Mouse (Mus musculus) forebrain, embryonic 16.5 days (tissue): Measurements from ENCODE around the gene Hras. TPM values are rescaled to one million over a fixed set of nuclear protein-coding genes. Genes with fewer than 3 reads are reported as not detected.

Source experiments
- ATAC-seq: fragments of 200-750 bp; cut with Nextera tagmentation; 2 replicates; pipeline ENCODE4 v1.8.0; 2017; ENCODE audit warnings: mild to moderate bottlenecking, moderate library complexity
- H3K27ac ChIP-seq: fragments of 300-500 bp; sonication (generic); 2 replicates; pipeline ENCODE4 v1.5.1; 2014; ENCODE audit warnings: low read length, control low read depth
- H3K27me3 ChIP-seq: fragments of 300-500 bp; sonication (generic); replicated peaks from 2 replicates; pipeline ENCODE4 v1.6.1; 2014; ENCODE audit warnings: low read length; ENCODE audit not compliant: control insufficient read depth, insufficient read depth
- H3K36me3 ChIP-seq: fragments of 300-500 bp; sonication (generic); 2 replicates; pipeline ENCODE4 v1.6.1; 2014; ENCODE audit not compliant: control insufficient read depth, insufficient read depth
- H3K4me1 ChIP-seq: fragments of 300-500 bp; sonication (generic); replicated peaks from 2 replicates; pipeline ENCODE4 v1.6.1; 2014; ENCODE audit warnings: low read length; ENCODE audit not compliant: control insufficient read depth, insufficient read depth
- H3K4me2 ChIP-seq: fragments of 300-500 bp; sonication (generic); 2 replicates; pipeline ENCODE4 v1.6.1; 2014; ENCODE audit warnings: mild to moderate bottlenecking, low read length, control low read depth
- H3K4me3 ChIP-seq: fragments of 300-500 bp; sonication (generic); replicated peaks from 2 replicates; pipeline ENCODE4 v1.5.1; 2014; ENCODE audit warnings: mild to moderate bottlenecking, low read length, control low read depth
- H3K9ac ChIP-seq: fragments of 300-500 bp; sonication (generic); replicated peaks from 2 replicates; pipeline ENCODE4 v1.6.1; 2014; ENCODE audit warnings: low read depth, low read length, control low read depth
- H3K9me3 ChIP-seq: fragments of 300-500 bp; sonication (generic); 2 replicates; pipeline ENCODE4 v1.6.1; 2016; ENCODE audit warnings: low read length; ENCODE audit not compliant: control insufficient read depth
- WGBS: fragments of 180-500 bp; shearing (Covaris S2); extraction: QIAGEN DNeasy Blood & Tissue Kit; methylation state at CpG from one replicate; pipeline ENCODE4 v1.1.7; 2014; 5-methylcytosine and 5-hydroxymethylcytosine counted together
- polyA plus RNA-seq: library from polyadenylated mRNA; unstranded; fragments of >200 nt; fragmentation: Nextera tagmentation; extraction: Ambion mirVana; gene quantifications from 2 replicates; pipeline ENCODE4 v1.2.1, GENCODE M21; 2015

Gene Hras
- polyA plus RNA-seq, 1 experiment from 2014 or later = 113 TPM

DNA sequence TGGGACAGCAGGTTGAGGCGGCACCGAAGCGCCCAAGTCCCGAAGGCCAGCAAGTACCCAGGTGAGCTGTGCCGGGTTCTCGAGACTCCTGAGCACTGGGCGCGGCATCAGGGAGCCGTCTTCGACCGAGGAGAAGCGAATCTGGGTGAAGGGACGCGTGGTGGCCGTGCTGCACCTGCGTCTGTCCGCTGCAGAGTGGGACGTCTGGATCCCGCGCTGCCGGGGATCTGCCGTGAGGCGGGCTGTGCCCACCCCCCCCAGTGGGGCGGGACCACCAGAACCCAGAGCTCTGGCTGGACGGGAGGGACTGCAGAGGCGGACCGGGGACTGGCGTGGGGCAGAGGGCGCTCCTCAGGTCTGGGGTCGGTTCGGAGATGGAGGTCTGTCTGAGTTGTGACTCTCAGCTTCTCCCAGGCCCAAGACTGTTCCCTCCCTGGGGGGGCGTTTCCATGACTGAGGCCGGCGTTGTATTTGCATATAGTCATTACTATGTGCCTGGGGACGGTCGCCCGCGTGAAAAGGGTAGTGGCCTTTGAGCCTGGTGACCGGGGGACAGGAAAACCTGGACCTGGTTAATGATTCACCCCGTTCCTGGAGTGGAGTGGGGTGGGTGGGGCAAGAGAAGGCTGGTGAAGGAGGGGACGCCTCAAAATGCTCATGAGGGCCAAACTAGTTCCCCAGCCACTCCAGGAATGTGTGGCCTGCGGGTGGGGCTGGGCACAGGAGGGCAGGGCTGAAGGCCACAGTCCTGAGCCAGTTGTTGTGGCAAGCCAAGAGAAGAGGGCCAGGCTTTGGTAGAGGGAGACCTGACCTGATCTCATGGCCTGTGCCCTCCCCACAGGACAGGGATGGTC, 22.3 kb upstream of the Hras start:
- H3K36me3 ChIP-seq = no peaks in the 10 kb centered on the region
- H3K27ac ChIP-seq = peak overlapping the region; percentile 34
- peaks cover 14% of the 10 kb centered on the region for H3K4me1 ChIP-seq
- no peaks in the 10 kb centered on the region for H3K9me3 ChIP-seq
- peak overlapping the region; percentile 66 for H3K9ac ChIP-seq
- ATAC-seq = peak; percentile 71
- 1% methylated on average over 42 of the region's 42 CpGs for WGBS
- peak overlapping the region; percentile 61 for H3K4me3 ChIP-seq
- no peaks in the 10 kb centered on the region for H3K27me3 ChIP-seq
- H3K4me2 ChIP-seq = peak overlapping the region; percentile 96

DNA sequence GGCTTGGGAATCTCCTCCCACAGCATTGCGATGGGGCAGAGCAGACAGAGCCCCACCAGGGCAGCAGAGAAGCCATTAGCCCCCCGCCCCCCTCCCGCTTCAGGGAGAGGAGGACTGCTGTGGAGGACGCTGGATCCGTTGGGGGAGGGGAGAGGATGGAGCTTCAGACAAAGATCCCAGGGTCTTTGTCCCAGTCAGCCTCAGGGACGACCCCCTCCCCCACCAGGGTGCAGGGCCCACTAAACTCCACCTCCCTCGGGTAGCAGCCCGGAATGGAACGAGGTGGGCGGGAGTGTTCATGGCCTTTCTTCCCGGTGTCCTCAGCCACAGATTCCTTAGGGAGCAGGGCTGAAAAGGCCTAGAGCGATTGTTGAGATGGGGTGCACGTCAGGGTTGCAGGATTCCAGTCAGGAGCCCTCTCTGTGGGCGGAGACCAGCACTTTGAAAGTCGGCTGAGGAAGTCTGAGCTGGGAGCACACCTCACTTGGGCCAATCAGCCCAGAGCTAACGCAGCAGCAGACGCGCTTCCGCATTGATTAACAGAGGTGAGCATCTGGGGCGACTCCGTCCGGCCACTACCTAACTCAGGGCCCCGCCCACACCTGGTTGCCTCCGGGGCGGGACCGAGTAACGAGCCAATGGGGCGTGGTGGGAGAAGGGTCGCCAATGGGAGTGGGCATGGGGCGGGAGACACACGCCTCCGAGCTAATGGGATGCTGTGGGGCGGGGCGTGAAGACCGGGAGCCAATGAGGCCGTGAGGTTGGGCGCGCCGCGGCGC, 21.5 kb upstream of the Hras start, which contains the start of gene Rassf7:
Rassf7 (plus strand) TSS at position 760 of the 779 bp plus-strand sequence.
- Histone ChIP-seq H3K4me1 (peaks cover 14% of the 10 kb centered on the region), H3K4me2 (peak within 1 kb of the TSS; percentile 96), H3K27me3 (no peaks in the 10 kb centered on the region), H3K27ac (peak within 1 kb of the TSS; percentile 60), H3K4me3 (peak within 1 kb of the TSS; percentile 61), H3K36me3 (no peaks in the 10 kb centered on the region), H3K9ac (peak within 1 kb of the TSS; percentile 66), H3K9me3 (no peaks in the 10 kb centered on the region)
- peak; percentile 98 for ATAC-seq
- under 1% methylated on average over 40 of the region's 41 CpGs for WGBS

DNA sequence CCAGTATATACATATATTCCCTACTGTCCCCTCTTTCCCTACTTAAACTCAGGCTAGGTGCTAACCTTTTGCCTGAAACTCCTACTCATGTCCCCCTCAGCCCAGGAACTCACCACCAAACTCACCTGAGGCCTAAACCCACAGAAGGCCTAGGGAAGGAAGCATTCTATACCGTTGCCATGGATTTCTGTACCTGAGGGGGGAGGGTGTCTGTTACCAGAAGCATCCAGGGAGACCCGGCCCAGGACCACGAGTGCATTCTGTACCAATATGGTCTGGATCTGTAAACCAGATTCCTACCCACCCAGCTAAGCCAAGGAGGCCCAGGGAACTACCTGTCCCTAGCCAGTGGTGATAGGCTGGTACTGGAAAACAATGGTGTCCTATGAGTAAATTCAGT, 20.5 kb upstream of the Hras start:
- H3K36me3 ChIP-seq = no peaks in the 10 kb centered on the region
- WGBS = 70% methylated on average over 3 of the region's 3 CpGs
- H3K4me2 ChIP-seq = no peak overlapping the region
- no peak overlapping the region for H3K27ac ChIP-seq
- H3K9ac ChIP-seq = no peak overlapping the region
- H3K9me3 ChIP-seq = no peaks in the 10 kb centered on the region
- ATAC-seq = no peak
- H3K4me1 ChIP-seq = peaks cover 14% of the 10 kb centered on the region
- H3K4me3 ChIP-seq = no peak overlapping the region
- no peaks in the 10 kb centered on the region for H3K27me3 ChIP-seq

DNA sequence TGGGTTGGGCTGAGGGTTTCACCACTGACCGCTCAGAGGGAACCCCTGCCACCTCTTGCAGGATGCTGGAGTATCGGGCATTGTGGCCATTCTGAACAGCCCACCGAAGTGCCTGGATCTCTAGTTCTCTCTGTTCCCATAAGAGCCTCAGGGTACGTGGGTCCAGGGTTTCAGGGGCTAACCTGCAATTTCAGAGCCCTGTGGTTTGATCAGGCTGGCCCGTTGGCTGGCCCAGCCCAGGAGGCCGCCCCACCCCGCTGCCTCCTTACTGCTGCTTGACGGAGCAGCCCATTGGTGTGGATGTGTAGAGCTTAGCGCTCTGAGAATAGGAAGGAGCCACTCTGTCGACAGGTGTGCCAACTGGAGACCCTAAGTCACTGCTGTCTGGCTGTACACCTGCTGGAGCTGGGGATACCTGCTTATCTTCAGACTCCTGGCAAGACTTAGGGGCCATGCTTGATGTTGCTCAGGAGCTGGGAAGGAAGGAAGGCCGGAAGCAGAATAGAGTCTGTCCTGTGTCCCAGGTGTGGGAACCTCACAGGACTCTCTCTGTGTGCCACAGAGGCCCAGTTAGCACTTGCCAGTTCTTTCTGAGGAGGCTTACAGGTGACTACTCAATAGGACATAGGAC, 19.9 kb upstream of the Hras start, which contains the start of gene Lmntd2:
Lmntd2 (minus strand) TSS at position 476 of the 631 bp plus-strand sequence.
- ATAC-seq = no peak
- Histone ChIP-seq H3K27me3 (no peaks in the 10 kb centered on the region), H3K4me1 (peaks cover 14% of the 10 kb centered on the region), H3K9ac (peak within 1 kb of the TSS; percentile 66), H3K4me2 (peak within 1 kb of the TSS; percentile 96), H3K9me3 (no peaks in the 10 kb centered on the region), H3K4me3 (peak within 1 kb of the TSS; percentile 61), H3K27ac (peak within 1 kb of the TSS; percentile 60), H3K36me3 (no peaks in the 10 kb centered on the region)
- WGBS = 92% methylated on average over 11 of the region's 11 CpGs

DNA sequence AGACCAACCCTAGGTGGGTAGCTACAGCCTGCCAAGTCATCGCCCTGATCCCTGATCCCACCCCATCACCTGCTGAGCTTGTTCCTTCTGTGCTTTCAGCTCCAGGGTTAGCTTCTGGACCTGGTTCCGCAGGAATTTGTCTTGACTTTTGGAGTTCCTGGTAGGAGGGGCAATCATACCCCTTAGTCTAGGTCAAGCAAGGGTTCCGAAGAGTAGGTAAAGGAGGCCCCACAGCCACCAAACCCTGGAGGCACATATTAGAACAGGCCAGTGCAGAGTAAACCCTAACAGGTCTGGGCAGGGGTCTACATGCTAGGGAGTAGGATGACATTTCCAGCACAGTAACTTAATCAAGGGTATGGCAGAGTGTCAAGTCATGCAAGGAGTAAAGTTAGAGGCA, 19.3 kb upstream of the Hras start:
- WGBS = 78% methylated on average over 3 of the region's 3 CpGs
- no peak for ATAC-seq

DNA sequence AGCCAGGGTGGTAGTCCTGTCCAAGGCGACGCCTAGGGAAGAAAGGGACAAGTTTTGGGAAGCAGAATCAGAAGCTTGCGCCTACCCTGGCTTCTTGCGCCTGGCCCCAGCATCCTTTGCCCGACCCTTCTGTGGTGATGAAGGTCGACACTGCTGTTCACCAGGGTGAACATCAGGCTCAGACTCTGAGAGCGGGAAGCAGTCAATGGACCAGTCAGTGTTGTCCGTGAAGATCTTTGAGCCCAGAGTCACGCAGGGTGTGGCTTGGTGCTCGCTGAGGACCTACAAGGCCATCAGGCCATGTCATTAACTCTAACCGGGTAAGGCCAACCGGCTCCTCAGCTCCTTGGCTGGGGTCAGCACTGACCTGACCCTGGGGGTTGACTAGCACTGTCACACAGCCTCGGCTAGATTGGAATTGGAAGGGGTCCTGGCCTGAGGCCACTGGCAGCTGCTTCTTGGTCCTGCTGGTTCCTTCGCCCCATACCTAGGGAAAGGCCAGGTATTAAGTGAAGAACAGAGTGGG, 16.9 kb upstream of the Hras start:
- no peak overlapping the region for H3K9ac ChIP-seq
- H3K9me3 ChIP-seq = no peaks in the 10 kb centered on the region
- H3K4me1 ChIP-seq = peaks cover 4% of the 10 kb centered on the region
- no peaks in the 10 kb centered on the region for H3K27me3 ChIP-seq
- ATAC-seq = no peak
- 91% methylated on average over 14 of the region's 14 CpGs for WGBS
- no peak overlapping the region for H3K27ac ChIP-seq
- H3K36me3 ChIP-seq = no peaks in the 10 kb centered on the region
- no peak overlapping the region for H3K4me2 ChIP-seq
- H3K4me3 ChIP-seq = no peak overlapping the region

More for the DNA sequence above, 19.3 kb upstream of the Hras start:
- Histone ChIP-seq H3K27ac (no peak overlapping the region), H3K36me3 (no peaks in the 10 kb centered on the region), H3K4me3 (no peak overlapping the region), H3K9me3 (no peaks in the 10 kb centered on the region), H3K4me2 (no peak overlapping the region), H3K27me3 (no peaks in the 10 kb centered on the region), H3K4me1 (peaks cover 14% of the 10 kb centered on the region), H3K9ac (no peak overlapping the region)

DNA sequence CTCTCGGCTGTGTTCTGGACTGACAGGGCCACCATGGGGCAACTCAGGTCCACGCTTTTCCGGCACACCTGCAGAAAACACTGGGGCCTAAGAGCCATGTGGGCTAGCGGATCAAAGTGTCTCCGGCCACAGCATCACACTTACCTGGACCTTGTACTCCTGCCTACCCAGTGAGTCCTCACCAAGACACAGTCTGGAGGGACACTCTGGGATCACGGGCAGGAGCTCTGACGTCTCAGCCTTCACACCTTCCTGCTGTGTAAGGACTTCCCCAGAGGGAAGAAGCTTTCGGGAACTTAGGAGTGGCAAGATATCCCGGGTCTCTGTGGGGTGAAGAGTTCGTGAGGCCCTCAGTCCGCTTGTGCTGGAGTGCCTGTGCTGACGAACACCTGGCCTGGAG, 16.3 kb upstream of the Hras start:
- WGBS = 91% methylated on average over 12 of the region's 12 CpGs
- Histone ChIP-seq H3K9ac (no peak overlapping the region), H3K27me3 (no peaks in the 10 kb centered on the region), H3K27ac (no peak overlapping the region), H3K4me1 (peaks cover 4% of the 10 kb centered on the region), H3K4me3 (no peak overlapping the region), H3K4me2 (no peak overlapping the region), H3K9me3 (no peaks in the 10 kb centered on the region), H3K36me3 (no peaks in the 10 kb centered on the region)
- ATAC-seq = no peak

DNA sequence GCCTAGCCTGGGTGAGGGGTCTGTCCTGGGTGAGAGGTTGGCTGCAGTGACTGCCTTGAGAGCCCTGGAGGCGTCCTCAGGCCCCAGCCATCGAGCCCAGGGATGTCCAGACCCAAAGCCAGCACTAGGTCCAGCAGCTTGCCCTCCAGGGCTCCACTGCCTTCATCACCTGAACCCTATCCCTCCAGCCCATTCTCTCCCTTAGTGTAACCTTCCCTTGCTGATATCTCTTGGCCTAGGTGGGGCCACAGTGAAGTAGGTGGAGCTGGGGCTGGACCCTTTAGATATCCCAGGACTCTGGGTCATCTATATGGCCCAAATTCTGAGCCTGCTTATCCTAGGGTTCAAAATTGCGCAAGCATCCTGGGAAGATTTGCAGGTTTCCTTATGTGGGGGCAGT, 15.7 kb upstream of the Hras start:
- Histone ChIP-seq H3K9ac (no peak overlapping the region), H3K4me2 (no peak overlapping the region), H3K27ac (no peak overlapping the region), H3K4me1 (no peaks in the 10 kb centered on the region), H3K9me3 (no peaks in the 10 kb centered on the region), H3K4me3 (no peak overlapping the region), H3K36me3 (no peaks in the 10 kb centered on the region), H3K27me3 (no peaks in the 10 kb centered on the region)
- no peak for ATAC-seq
- WGBS = 79% methylated on average over 3 of the region's 3 CpGs
